In genomic region chr11:83882552-83882951, GRCm38 (mm10) we compare ENCODE assay signal across 11 mouse cellular contexts. TPM values are rescaled to one million over a fixed set of nuclear protein-coding genes. Genes with fewer than 3 reads are reported as not detected.
DNase-seq lines count a peak whose midpoint lies in the region; ATAC-seq lines count a peak whose summit lies in the region.
"Had no signal": no experiment of that assay in that cellular context is flagged by ENCODE, and none has a peak within 500 bp of the region (broad histone marks: within the 10 kb centered on the region; RNA-seq: fewer than 3 reads in every experiment).

No protein-coding gene starts in this region.

- ATAC-seq in heart, embryonic 14.5 days (ENCODE audit: insufficient number of reproducible peaks, insufficient read depth, low FRiP score, low read depth), result 0 out of 2 replicates have a peak, but pooled peaks have one; percentile 11
- no peak for ATAC-seq in forebrain, embryonic 16.5 days

- no peak overlapping the region for H3K9ac ChIP-seq in heart, embryonic 14.5 days (ENCODE audit: low read length)
- no peak overlapping the region for H3K9ac ChIP-seq in forebrain, embryonic 16.5 days (replicated peaks; ENCODE audit: low read depth, low read length)
- H3K9ac ChIP-seq: embryonic facial prominence, embryonic 13.5 days; liver, embryonic 14.5 days had no signal

- H3K4me2 ChIP-seq in heart, embryonic 14.5 days (ENCODE audit: low read length), result no peak overlapping the region
- no peak overlapping the region for H3K4me2 ChIP-seq in forebrain, embryonic 16.5 days (ENCODE audit: low read length)
- H3K4me2 ChIP-seq: embryonic facial prominence, embryonic 13.5 days had no signal

- no peak overlapping the region for H3K27ac ChIP-seq in heart, embryonic 14.5 days (replicated peaks in 1 of 2; ENCODE audit: control insufficient read depth in 1 of 2, insufficient read depth in 1 of 2, low read depth in 2 of 2, low read length in 2 of 2)
- H3K27ac ChIP-seq in forebrain, embryonic 16.5 days (ENCODE audit: low read length), result no peak overlapping the region
- H3K27ac ChIP-seq: embryonic facial prominence, embryonic 13.5 days; liver, embryonic 14.5 days had no signal

- 38% methylated on average over 6 of the region's 6 CpGs for WGBS in heart, embryonic 14.5 days
- 11% methylated on average over 6 of the region's 6 CpGs for WGBS in large intestine, adult 2 months
- 51% methylated on average over 6 of the region's 6 CpGs for WGBS in forebrain, embryonic 16.5 days

- H3K27me3 ChIP-seq in heart, embryonic 14.5 days (ENCODE audit: control insufficient read depth, insufficient read depth, low read length), result no peaks in the 10 kb centered on the region
- no peaks in the 10 kb centered on the region for H3K27me3 ChIP-seq in forebrain, embryonic 16.5 days (replicated peaks; ENCODE audit: control insufficient read depth, insufficient read depth, low read length)
- H3K27me3 ChIP-seq: embryonic facial prominence, embryonic 13.5 days had no signal

- H3K36me3 ChIP-seq in heart, embryonic 14.5 days (ENCODE audit: control insufficient read depth, insufficient read depth, low read length), result no peaks in the 10 kb centered on the region
- no peaks in the 10 kb centered on the region for H3K36me3 ChIP-seq in forebrain, embryonic 16.5 days (ENCODE audit: control insufficient read depth, insufficient read depth)
- H3K36me3 ChIP-seq: embryonic facial prominence, embryonic 13.5 days; G1E had no signal

- DNase-seq in heart, postnatal 25 days (ENCODE audit: low spot score), result no peak
- DNase-seq in right cerebral cortex, postnatal 4 days, result peak; percentile 10
- no peak for DNase-seq in right cerebral cortex, postnatal 14 days
- DNase-seq in large intestine, adult 2 months (ENCODE audit: low read depth, low spot score), result peak; percentile 73
- DNase-seq in yolk sac, embryonic 10.5 days (ENCODE audit: low spot score), result peak; percentile 77
- DNase-seq in spleen, adult 18-20 months, result no peak

- no peaks in the 10 kb centered on the region for H3K9me3 ChIP-seq in heart, embryonic 14.5 days (ENCODE audit: control insufficient read depth, low read length)
- no peaks in the 10 kb centered on the region for H3K9me3 ChIP-seq in forebrain, embryonic 16.5 days (ENCODE audit: control insufficient read depth, low read length)
- H3K9me3 ChIP-seq: embryonic facial prominence, embryonic 13.5 days; G1E had no signal

- intact Hi-C loops in heart, postnatal 25 days (cut with DNase I), result no loop called here

- H3K4me3 ChIP-seq in heart, embryonic 14.5 days (ENCODE audit: control insufficient read depth in 1 of 2, insufficient read depth in 1 of 2, low read depth in 1 of 2, low read length in 2 of 2), result no peak overlapping the region
- H3K4me3 ChIP-seq in forebrain, embryonic 16.5 days (replicated peaks; ENCODE audit: low read length), result no peak overlapping the region
- H3K4me3 ChIP-seq: embryonic facial prominence, embryonic 13.5 days had no signal

- H3K4me1 ChIP-seq in heart, embryonic 14.5 days (ENCODE audit: control insufficient read depth in 2 of 2, insufficient read depth in 2 of 2, low read length in 2 of 2), result peaks cover 7 to 18% of the 10 kb centered on the region in 2 experiments; a peak in 3 of 4 replicates
- no peaks in the 10 kb centered on the region; the same call in 1 of the 2 replicates for H3K4me1 ChIP-seq in forebrain, embryonic 16.5 days (replicated peaks; ENCODE audit: control insufficient read depth, insufficient read depth, low read length)
- H3K4me1 ChIP-seq: embryonic facial prominence, embryonic 13.5 days had no signal

RNA-seq across cellular contexts. Expression of gene Hnf1b, which starts 32.7 kb away (rescaled TPM):
- 0.11 TPM in 1 of 2 replicates, not detected in the other for polyA plus RNA-seq in heart, embryonic 14.5 days (2014; fragmentation: Nextera tagmentation; extraction: Ambion mirVana)
- total RNA-seq in heart, postnatal 25 days (2021), result not detected
- 14.4 and 17.7 TPM in 2 replicates for polyA plus RNA-seq in large intestine, adult 2 months (2012; rRNA removed)
- polyA plus RNA-seq in forebrain, embryonic 16.5 days (2015; fragmentation: Nextera tagmentation; extraction: Ambion mirVana), result 0.16 TPM in 1 of 2 replicates, not detected in the other
- polyA plus RNA-seq: embryonic facial prominence, embryonic 13.5 days; G1E had no signal

RNA-seq across cellular contexts. Expression of gene Ddx52, which starts 59.3 kb away (rescaled TPM):
- 19.7 and 21.8 TPM in 2 replicates for polyA plus RNA-seq in heart, embryonic 14.5 days (2014; fragmentation: Nextera tagmentation; extraction: Ambion mirVana)
- 10 to 100 TPM in 1 of 2 experiments, 1 to 10 TPM in 1; 9.5 to 10.1 TPM for total RNA-seq in heart, postnatal 25 days (2021)
- 4.2 and 5.5 TPM in 2 replicates for polyA plus RNA-seq in large intestine, adult 2 months (2012; rRNA removed)
- polyA plus RNA-seq in forebrain, embryonic 16.5 days (2015; fragmentation: Nextera tagmentation; extraction: Ambion mirVana), result 28.7 and 29.9 TPM in 2 replicates

Comparison
In these comparisons a context has a peak if more than half of its experiments do, and no peak if none do; other contexts are left out.
1. DNase-seq: peak in right cerebral cortex, postnatal 4 days (single experiment), large intestine, adult 2 months (single experiment) and yolk sac, embryonic 10.5 days (single experiment); none in heart, postnatal 25 days (single experiment), right cerebral cortex, postnatal 14 days (single experiment) and spleen, adult 18-20 months (0 of 2).
2. RNA of gene Hnf1b, which starts 32.7 kb away (polyA plus RNA-seq): 14.4 to 17.7 TPM in large intestine, adult 2 months; 0.16 TPM in forebrain, embryonic 16.5 days and 0.11 TPM in heart, embryonic 14.5 days; every median in the first group is over 10 times any median in the second.